Mouse (Mus musculus) layer of hippocampus, adult 2 months (tissue): ENCODE data around the gene Gstp2. TPM values are rescaled to one million over a fixed set of nuclear protein-coding genes. Genes with fewer than 3 reads are reported as not detected.

Source experiments
- DNase-seq, 2 experiments: peaks; one replicate each; pipeline ENCODE4 v3.0.0; 2022; ENCODE audit warnings: low spot score in 2 of 2
- H3K27ac ChIP-seq: fragments of 200-600 bp; 2 replicates; pipeline ENCODE4 v1.8.1; 2022
- H3K4me3 ChIP-seq: fragments of 200-600 bp; 2 replicates; pipeline ENCODE4 v1.8.1; 2022; ENCODE audit warnings: mild to moderate bottlenecking
- CTCF ChIP-seq: fragments of 200-600 bp; conservative IDR thresholded peaks from 2 replicates; pipeline ENCODE4 v1.8.1; 2022; ENCODE audit warnings: antibody characterized with exemption, mild to moderate bottlenecking, moderate library complexity
- total RNA-seq, 2 experiments: library from RNA; stranded (reverse); gene quantifications; 2 replicates each; pipeline ENCODE4 v1.2.3; 2021

Gstp2 gene
- total RNA-seq, 2 experiments from 2014 or later = 46.2 to 49.4 TPM

DNA sequence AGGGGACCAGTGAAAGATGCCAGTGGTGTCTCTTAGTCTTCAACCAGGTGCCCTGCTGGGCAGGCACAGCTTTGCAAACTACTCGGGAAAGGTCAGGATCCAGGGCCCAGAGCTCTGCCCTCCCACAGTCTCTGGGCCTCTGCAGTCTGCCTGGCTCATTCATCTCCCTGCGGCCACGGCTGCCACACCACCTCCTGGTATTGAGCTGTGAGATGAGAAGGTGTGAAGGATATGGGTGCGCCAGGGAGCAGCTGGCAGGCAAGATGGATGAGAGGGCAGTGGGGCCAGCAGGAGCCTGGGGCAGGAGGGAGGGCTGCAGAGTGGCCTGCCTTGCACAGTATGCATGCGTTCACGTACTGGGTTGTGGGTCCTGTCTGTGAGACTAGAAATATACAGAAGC lies 55.0 kb downstream of the Gstp2 start:
- no peak for DNase-seq
- no peak overlapping the region for H3K27ac ChIP-seq
- no peak overlapping the region for H3K4me3 ChIP-seq
- TF ChIP-seq CTCF = no peak

Other genes with a start within 250 kb of the Gstp2 start
- 100 to 1,000 TPM in 1 of 2 experiments, 10 to 100 TPM in 1; 87.2 to 109 TPM for gene Chka, start 194.2 kb downstream of the Gstp2 start, total RNA-seq
- 10 to 100 TPM; 20.0 to 24.9 TPM for gene Tcirg1, start 138.9 kb downstream of the Gstp2 start, total RNA-seq
- 100 to 1,000 TPM; 125 to 142 TPM for gene Ndufs8, start 133.2 kb downstream of the Gstp2 start, total RNA-seq
- 1 to 10 TPM; 2.2 to 2.4 TPM for gene Aldh3b1, start 116.2 kb downstream of the Gstp2 start, total RNA-seq
- 10 to 100 TPM; 11.4 to 16.1 TPM for gene Unc93b1, start 110.8 kb downstream of the Gstp2 start, total RNA-seq
- not detected for gene Aldh3b3, start 87.4 kb downstream of the Gstp2 start, total RNA-seq
- under 1 TPM; 0.64 to 0.90 TPM for gene Aldh3b2, start 73.7 kb downstream of the Gstp2 start, total RNA-seq
- gene Acy3, start 59.5 kb downstream of the Gstp2 start, total RNA-seq = 1 to 10 TPM; 2.3 to 2.7 TPM
- gene Tbx10, start 53.3 kb downstream of the Gstp2 start, total RNA-seq = not detected
- gene Nudt8, start 45.4 kb downstream of the Gstp2 start, total RNA-seq = 10 to 100 TPM; 10.2 to 10.7 TPM
- 1 to 10 TPM; 1.3 to 1.4 TPM for gene Gm49405, start 45.4 kb downstream of the Gstp2 start, total RNA-seq
- gene Doc2g, start 42.7 kb downstream of the Gstp2 start, total RNA-seq = 1 to 10 TPM; 3.2 TPM
- 100 to 1,000 TPM; 240 to 245 TPM for gene Ndufv1, start 33.2 kb downstream of the Gstp2 start, total RNA-seq
- 100 to 1,000 TPM; 395 to 398 TPM for gene Gstp1, start 8.0 kb downstream of the Gstp2 start, total RNA-seq
- not detected for gene Gstp3, start 13.5 kb upstream of the Gstp2 start, total RNA-seq
- gene Cabp2, start 35.6 kb upstream of the Gstp2 start, total RNA-seq = not detected
- gene Cdk2ap2, start 51.2 kb upstream of the Gstp2 start, total RNA-seq = 10 to 100 TPM; 29.5 to 33.9 TPM
- gene Pitpnm1, start 54.0 kb upstream of the Gstp2 start, total RNA-seq = 100 to 1,000 TPM; 173 to 180 TPM
- 100 to 1,000 TPM; 111 to 123 TPM for gene Aip, start 79.8 kb upstream of the Gstp2 start, total RNA-seq
- under 1 TPM; 0.07 to 0.08 TPM for gene Gpr152, start 93.8 kb upstream of the Gstp2 start, total RNA-seq
- under 1 TPM in 1 of 2 experiments, not detected in 1; 0.17 TPM for gene Cabp4, start 98.0 kb upstream of the Gstp2 start, total RNA-seq
- gene Coro1b, start 102.6 kb upstream of the Gstp2 start, total RNA-seq = 10 to 100 TPM; 84.8 to 92.9 TPM
- 1 to 10 TPM; 1.0 to 2.5 TPM for gene Ptprcap, start 107.6 kb upstream of the Gstp2 start, total RNA-seq
- 10 to 100 TPM; 42.5 to 47.9 TPM for gene Rps6kb2, start 117.3 kb upstream of the Gstp2 start, total RNA-seq
- 1 to 10 TPM; 6.6 to 8.9 TPM for gene Carns1, start 129.5 kb upstream of the Gstp2 start, total RNA-seq
- gene Tbc1d10c, start 145.3 kb upstream of the Gstp2 start, total RNA-seq = 1 to 10 TPM in 1 of 2 experiments, under 1 TPM in 1; 0.91 to 1.0 TPM
- gene Ppp1ca, start 146.0 kb upstream of the Gstp2 start, total RNA-seq = 100 to 1,000 TPM; 263 to 276 TPM
- gene Rad9a, start 155.6 kb upstream of the Gstp2 start, total RNA-seq = 1 to 10 TPM; 8.1 to 8.7 TPM
- gene Clcf1, start 168.2 kb upstream of the Gstp2 start, total RNA-seq = under 1 TPM; 0.61 to 0.76 TPM
- gene AC109138.7, start 168.3 kb upstream of the Gstp2 start, total RNA-seq = not detected
- gene Pold4, start 185.9 kb upstream of the Gstp2 start, total RNA-seq = 10 to 100 TPM; 16.7 to 18.2 TPM
- 10 to 100 TPM; 57.5 to 58.7 TPM for gene Ssh3, start 223.2 kb upstream of the Gstp2 start, total RNA-seq
- gene Ankrd13d, start 237.1 kb upstream of the Gstp2 start, total RNA-seq = 10 to 100 TPM; 63.4 to 70.7 TPM